Mouse (Mus musculus) limb, embryonic 14.5 days (tissue): ENCODE results near the gene Rrp1b. TPM values are rescaled to one million over a fixed set of nuclear protein-coding genes. Genes with fewer than 3 reads are reported as not detected.

Experiments used
- ATAC-seq: fragments of 200-750 bp; cut with Nextera tagmentation; 2 replicates; pipeline ENCODE4 v1.8.0; 2017; ENCODE audit warnings: low read depth, moderate number of reproducible peaks, moderate TSS enrichment; ENCODE audit not compliant: low FRiP score
- DNase-seq: peaks from one replicate; pipeline ENCODE4 v3.0.0-alpha.2; 2015; ENCODE audit warnings: low spot score
- H3K27ac ChIP-seq: fragments of 300-500 bp; sonication (generic); replicated peaks from 2 replicates; pipeline ENCODE4 v1.5.1; 2014; ENCODE audit warnings: low read depth, mild to moderate bottlenecking, low read length, moderate library complexity, mixed read lengths
- H3K27me3 ChIP-seq: fragments of 300-500 bp; sonication (generic); 2 replicates; pipeline ENCODE4 v1.6.1; 2014; ENCODE audit warnings: low read length, mixed read lengths; ENCODE audit not compliant: control insufficient read depth, insufficient read depth
- H3K36me3 ChIP-seq: fragments of 300-500 bp; sonication (generic); 2 replicates; pipeline ENCODE4 v1.6.1; 2014; ENCODE audit warnings: mild to moderate bottlenecking, low read length, moderate library complexity, mixed read lengths; ENCODE audit not compliant: control insufficient read depth, insufficient read depth
- H3K4me1 ChIP-seq: fragments of 300-500 bp; sonication (generic); 2 replicates; pipeline ENCODE4 v1.6.1; 2014; ENCODE audit warnings: antibody characterized with exemption, low read length, mixed read lengths; ENCODE audit not compliant: control insufficient read depth, insufficient read depth
- H3K4me2 ChIP-seq: fragments of 300-500 bp; sonication (generic); replicated peaks from 2 replicates; pipeline ENCODE4 v1.6.1; 2014; ENCODE audit warnings: low read depth, mild to moderate bottlenecking, low read length, moderate library complexity; ENCODE audit not compliant: severe bottlenecking
- H3K4me3 ChIP-seq: fragments of 300-500 bp; sonication (generic); replicated peaks from 2 replicates; pipeline ENCODE4 v1.5.1; 2014; ENCODE audit warnings: low read length
- H3K9ac ChIP-seq: fragments of 300-500 bp; sonication (generic); 2 replicates; pipeline ENCODE4 v1.6.1; 2014; ENCODE audit warnings: mild to moderate bottlenecking, low read depth, low read length, moderate library complexity; ENCODE audit not compliant: severe bottlenecking
- H3K9me3 ChIP-seq: fragments of 300-500 bp; sonication (generic); 2 replicates; pipeline ENCODE4 v1.6.1; 2016; ENCODE audit warnings: low read length; ENCODE audit not compliant: control insufficient read depth
- POLR2A ChIP-seq: fragments of 200-500 bp; IDR thresholded peaks from 2 replicates; pipeline ENCODE4 v1.8.0; 2012; ENCODE audit warnings: inconsistent platforms, mild to moderate bottlenecking, moderate library complexity, borderline replicate concordance; ENCODE audit not compliant: insufficient read depth, insufficient read length; ENCODE audit errors: extremely low read depth
- WGBS: fragments of 180-500 bp; shearing (Covaris S2); extraction: QIAGEN DNeasy Blood & Tissue Kit; methylation state at CpG from one replicate; pipeline ENCODE4 v1.1.7; 2014; 5-methylcytosine and 5-hydroxymethylcytosine counted together
- polyA plus RNA-seq, 2 experiments: library from polyadenylated mRNA; depleted of rRNA in 1 of 2; stranded (reverse) in 1 of 2; unstranded in 1 of 2; fragments of >200 nt; fragmentation: Nextera tagmentation in 1 of 2; extraction: Ambion mirVana in 1 of 2; gene quantifications; 2 replicates each; pipeline versions ENCODE4 v1.2.1 to v1.2.3; 2012 to 2014

The Rrp1b gene
- polyA plus RNA-seq (2012; rRNA removed) = 32.5 and 36.2 TPM in 2 replicates
- polyA plus RNA-seq (2014; fragmentation: Nextera tagmentation; extraction: Ambion mirVana) = 57.2 and 57.4 TPM in 2 replicates

GRCm38 (mm10) chr17:32035609-32036508 is at the start of gene Rrp1b, which contains the start of gene Hsf2bp:
Gene Rrp1b, plus strand, starts transcription at chr17:32036100.
Gene Hsf2bp, minus strand, starts transcription at chr17:32036349.
- no peaks in the 10 kb centered on the region for H3K9me3 ChIP-seq
- ATAC-seq (peak; percentile 92), DNase-seq (peak; percentile 83)
- H3K4me1 ChIP-seq = peaks cover 13% of the 10 kb centered on the region
- H3K9ac ChIP-seq = peak within 1 kb of the TSS; percentile 70
- no peaks in the 10 kb centered on the region; the same call in 1 of the 2 replicates for H3K36me3 ChIP-seq
- H3K27ac ChIP-seq = peak within 1 kb of the TSS; percentile 59
- H3K27me3 ChIP-seq = no peaks in the 10 kb centered on the region
- peak; percentile 94; the same call in 1 of the 2 replicates for TF ChIP-seq POLR2A
- peak within 1 kb of the TSS; percentile 94 for H3K4me2 ChIP-seq
- WGBS = 6% methylated on average over 45 of the region's 52 CpGs
- peak within 1 kb of the TSS; percentile 65 for H3K4me3 ChIP-seq

GRCm38 (mm10) chr17:31986915-31987314 is 49.0 kb upstream of the Rrp1b start:
- WGBS = 85% methylated on average over 1 of the region's 1 CpGs
- H3K36me3 ChIP-seq = no peaks in the 10 kb centered on the region
- no peak overlapping the region for H3K4me2 ChIP-seq
- no peak overlapping the region for H3K9ac ChIP-seq
- H3K4me3 ChIP-seq = no peak overlapping the region
- no peaks in the 10 kb centered on the region for H3K9me3 ChIP-seq
- no peaks in the 10 kb centered on the region for H3K27me3 ChIP-seq
- no peak for ATAC-seq
- DNase-seq = no peak
- no peak overlapping the region for H3K27ac ChIP-seq
- TF ChIP-seq POLR2A = no peak
- no peaks in the 10 kb centered on the region for H3K4me1 ChIP-seq

GRCm38 (mm10) chr17:31989035-31989434 is 46.9 kb upstream of the Rrp1b start:
- no peak overlapping the region for H3K9ac ChIP-seq
- H3K4me2 ChIP-seq = no peak overlapping the region
- H3K27ac ChIP-seq = no peak overlapping the region
- no peak for TF ChIP-seq POLR2A
- no peak for ATAC-seq
- no peaks in the 10 kb centered on the region for H3K36me3 ChIP-seq
- H3K4me3 ChIP-seq = no peak overlapping the region
- H3K4me1 ChIP-seq = no peaks in the 10 kb centered on the region
- no peaks in the 10 kb centered on the region for H3K27me3 ChIP-seq
- no peak for DNase-seq
- H3K9me3 ChIP-seq = no peaks in the 10 kb centered on the region
- WGBS = 72% methylated on average over 2 of the region's 2 CpGs

- no peak for TF ChIP-seq POLR2A
- Histone ChIP-seq H3K4me2 (no peak overlapping the region), H3K4me3 (no peak overlapping the region), H3K27me3 (no peaks in the 10 kb centered on the region), H3K9ac (no peak overlapping the region), H3K27ac (no peak overlapping the region), H3K9me3 (no peaks in the 10 kb centered on the region), H3K4me1 (no peaks in the 10 kb centered on the region), H3K36me3 (no peaks in the 10 kb centered on the region)
- ATAC-seq = no peak
- no peak for DNase-seq
- WGBS = 73% methylated on average over 2 of the region's 2 CpGs
Observed at GRCm38 (mm10) chr17:31992004-31992403, 43.9 kb upstream of the Rrp1b start.

GRCm38 (mm10) chr17:31993354-31993753 is 42.5 kb upstream of the Rrp1b start:
- ATAC-seq (no peak), DNase-seq (no peak)
- H3K27me3 ChIP-seq = no peaks in the 10 kb centered on the region
- TF ChIP-seq POLR2A = no peak
- H3K9me3 ChIP-seq = no peaks in the 10 kb centered on the region
- H3K27ac ChIP-seq = no peak overlapping the region
- no peaks in the 10 kb centered on the region for H3K36me3 ChIP-seq
- H3K9ac ChIP-seq = no peak overlapping the region
- H3K4me3 ChIP-seq = no peak overlapping the region
- no peaks in the 10 kb centered on the region for H3K4me1 ChIP-seq
- 52% methylated on average over 1 of the region's 1 CpGs for WGBS
- no peak overlapping the region for H3K4me2 ChIP-seq
